Mouse (Mus musculus): ENCODE results near the gene AC140267.1. TPM values are rescaled to one million over a fixed set of nuclear protein-coding genes. Genes with fewer than 3 reads are reported as not detected.

AC140267.1 gene
- not detected for polyA plus RNA-seq (2012; fragmentation: generic; extraction: Trizol)

GRCm38 (mm10) chr15:80235535-80235934 is at the start of gene AC140267.1:
Gene AC140267.1, plus strand, starts transcription at chr15:80235835.

GRCm38 (mm10) chr15:80233733-80234509 is 1.7 kb upstream of the AC140267.1 start, which contains the start of gene Mief1:
Gene Mief1, plus strand, starts transcription at chr15:80234018.

GRCm38 (mm10) chr15:80254847-80255645 is 19.4 kb downstream of the AC140267.1 start, which contains the start of gene Atf4:
Gene Atf4, plus strand, starts transcription at chr15:80255184.

GRCm38 (mm10) chr15:80263610-80264575 is 28.3 kb downstream of the AC140267.1 start, which contains the start of gene Rps19bp1:
Gene Rps19bp1, minus strand, starts transcription at chr15:80264315.

Other genes with a start within 250 kb of the AC140267.1 start
- 10 to 100 TPM in 1 of 2 experiments, 1 to 10 TPM in 1; 6.5 to 19.0 TPM for gene Pdgfb, start 220.9 kb upstream of the AC140267.1 start, polyA plus RNA-seq (2012; fragmentation: generic; extraction: Trizol)
- 1 to 10 TPM; 2.6 to 3.1 TPM for gene Syngr1, start 144.5 kb upstream of the AC140267.1 start, polyA plus RNA-seq (2012; fragmentation: generic; extraction: Trizol)
- 1,000 to 10,000 TPM; 1,331 to 1,929 TPM for gene Rpl3, start 144.0 kb upstream of the AC140267.1 start, polyA plus RNA-seq (2012; fragmentation: generic; extraction: Trizol)
- gene Tab1, start 102.7 kb upstream of the AC140267.1 start, polyA plus RNA-seq (2012; fragmentation: generic; extraction: Trizol), result 10 to 100 TPM; 14.0 to 40.8 TPM
- gene Mgat3, start 62.1 kb upstream of the AC140267.1 start, polyA plus RNA-seq (2012; fragmentation: generic; extraction: Trizol), result 10 to 100 TPM in 1 of 2 experiments, under 1 TPM in 1; 0.87 to 14.9 TPM
- 10 to 100 TPM in 1 of 2 experiments, 1 to 10 TPM in 1; 3.2 to 12.6 TPM for gene Mief1, start 1.8 kb upstream of the AC140267.1 start, polyA plus RNA-seq (2012; fragmentation: generic; extraction: Trizol)
- 100 to 1,000 TPM in 1 of 2 experiments, 10 to 100 TPM in 1; 57.6 to 171 TPM for gene Atf4, start 19.3 kb downstream of the AC140267.1 start, polyA plus RNA-seq (2012; fragmentation: generic; extraction: Trizol)
- 100 to 1,000 TPM in 1 of 2 experiments, 10 to 100 TPM in 1; 99.4 to 175 TPM for gene Rps19bp1, start 28.5 kb downstream of the AC140267.1 start, polyA plus RNA-seq (2012; fragmentation: generic; extraction: Trizol)
- under 1 TPM in 1 of 2 experiments, not detected in 1; under 0.01 TPM for gene Cacna1i, start 51.4 kb downstream of the AC140267.1 start, polyA plus RNA-seq (2012; fragmentation: generic; extraction: Trizol)

Data from C3H10T1/2 (cell line).